ENCODE assay signal across 25 mouse cellular contexts in the genomic region with DNA sequence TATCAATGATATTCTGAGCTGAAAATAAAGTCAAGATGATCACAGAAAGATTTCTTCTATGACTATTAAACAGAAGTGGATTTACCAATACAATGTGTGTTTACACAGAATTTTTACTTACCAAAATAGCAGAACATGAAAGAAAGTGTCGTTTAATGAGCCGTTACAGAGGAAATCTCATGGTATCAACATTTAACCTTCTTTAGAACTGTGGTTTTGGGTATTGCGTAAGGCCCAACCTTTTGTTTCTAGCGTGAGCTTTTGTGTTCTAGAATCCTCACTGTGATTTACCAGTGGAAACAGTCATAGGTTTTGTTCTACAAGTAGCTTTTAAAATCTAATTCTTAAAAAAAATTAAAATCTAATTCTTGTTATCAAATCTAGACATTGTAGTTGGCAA.
"Had no signal": no experiment of that assay in that cellular context is flagged by ENCODE, and none has a peak within 500 bp of the region (broad histone marks: within the 10 kb centered on the region; RNA-seq: fewer than 3 reads in every experiment).

No protein-coding gene starts in this region.

- DNase-seq: gastrocnemius, postnatal 14 days; gastrocnemius, postnatal 36 days; heart, adult 18-20 months; heart, postnatal 10 days; heart, postnatal 4 days; kidney, adult 18-20 months; kidney, adult 8-10 months; kidney, postnatal 14 days; kidney, postnatal 36 days; layer of hippocampus, adult 9-11 months; layer of hippocampus, postnatal 36 days; left cerebral cortex, postnatal 4 days; liver, embryonic 13.5 days had no signal

- H3K9me3 ChIP-seq: heart, embryonic 10.5 days; heart, embryonic 12.5 days; hindbrain, embryonic 10.5 days; hindbrain, embryonic 12.5 days; intestine, embryonic 15.5 days; limb, embryonic 13.5 days; limb, embryonic 15.5 days; liver, embryonic 13.5 days had no signal

- H3K27ac ChIP-seq: heart, embryonic 10.5 days; hindbrain, embryonic 10.5 days; hindbrain, embryonic 12.5 days; hindbrain, embryonic 14.5 days; intestine, embryonic 15.5 days; limb, embryonic 13.5 days; limb, embryonic 15.5 days; liver, embryonic 13.5 days; liver, embryonic 15.5 days had no signal

- H3K4me3 ChIP-seq: heart, embryonic 10.5 days; heart, embryonic 12.5 days; hindbrain, embryonic 10.5 days; hindbrain, embryonic 12.5 days; intestine, embryonic 15.5 days; limb, embryonic 13.5 days; limb, embryonic 15.5 days; liver, embryonic 13.5 days; liver, embryonic 15.5 days had no signal

- H3K4me2 ChIP-seq: heart, embryonic 12.5 days; hindbrain, embryonic 12.5 days; hindbrain, embryonic 14.5 days; intestine, embryonic 15.5 days; limb, embryonic 13.5 days; limb, embryonic 15.5 days; liver, embryonic 13.5 days; liver, embryonic 15.5 days had no signal

- H3K9ac ChIP-seq: heart, embryonic 12.5 days; hindbrain, embryonic 12.5 days; hindbrain, embryonic 14.5 days; intestine, embryonic 15.5 days; limb, embryonic 13.5 days; limb, embryonic 15.5 days; liver, embryonic 13.5 days; liver, embryonic 15.5 days had no signal

- H3K27me3 ChIP-seq: heart, embryonic 12.5 days; hindbrain, embryonic 12.5 days; intestine, embryonic 15.5 days; limb, embryonic 13.5 days; limb, embryonic 15.5 days; liver, embryonic 13.5 days; liver, embryonic 15.5 days had no signal

- ATAC-seq: hindbrain, embryonic 16.5 days; inflammation-experienced regulatory T-cells, adult 6 months; intestine, embryonic 15.5 days; intestine, postnatal 0 days had no signal

- H3K4me1 ChIP-seq: heart, embryonic 10.5 days; heart, embryonic 12.5 days; hindbrain, embryonic 10.5 days; hindbrain, embryonic 12.5 days; intestine, embryonic 15.5 days; limb, embryonic 15.5 days; liver, embryonic 13.5 days; liver, embryonic 15.5 days had no signal

- H3K36me3 ChIP-seq: heart, embryonic 10.5 days; heart, embryonic 12.5 days; hindbrain, embryonic 10.5 days; hindbrain, embryonic 12.5 days; intestine, embryonic 15.5 days; limb, embryonic 13.5 days; limb, embryonic 15.5 days; liver, embryonic 13.5 days; liver, embryonic 15.5 days had no signal
